Mouse (Mus musculus) olfactory bulb, adult 2 months (tissue): ENCODE data around the gene Sall4.

Experiments
- CTCF ChIP-seq: fragments of 200-500 bp; IDR thresholded peaks from 2 replicates; pipeline ENCODE4 v1.5.1; 2012; ENCODE audit warnings: low read depth, mild to moderate bottlenecking, low read length, moderate library complexity; ENCODE audit not compliant: insufficient read depth
- POLR2A ChIP-seq: fragments of 200-500 bp; IDR thresholded peaks from 2 replicates; pipeline ENCODE4 v1.6.1; 2012; ENCODE audit warnings: mild to moderate bottlenecking, low read depth, low read length, moderate library complexity; ENCODE audit not compliant: insufficient read depth

- TF ChIP-seq POLR2A = no peak
- no peak for TF ChIP-seq CTCF
Measured at GRCm38 (mm10) chr2:168765696-168766537, 1.8 kb downstream of the Sall4 start.
